Mouse (Mus musculus): ENCODE results near the gene Rab17.

Rab17 gene

DNA sequence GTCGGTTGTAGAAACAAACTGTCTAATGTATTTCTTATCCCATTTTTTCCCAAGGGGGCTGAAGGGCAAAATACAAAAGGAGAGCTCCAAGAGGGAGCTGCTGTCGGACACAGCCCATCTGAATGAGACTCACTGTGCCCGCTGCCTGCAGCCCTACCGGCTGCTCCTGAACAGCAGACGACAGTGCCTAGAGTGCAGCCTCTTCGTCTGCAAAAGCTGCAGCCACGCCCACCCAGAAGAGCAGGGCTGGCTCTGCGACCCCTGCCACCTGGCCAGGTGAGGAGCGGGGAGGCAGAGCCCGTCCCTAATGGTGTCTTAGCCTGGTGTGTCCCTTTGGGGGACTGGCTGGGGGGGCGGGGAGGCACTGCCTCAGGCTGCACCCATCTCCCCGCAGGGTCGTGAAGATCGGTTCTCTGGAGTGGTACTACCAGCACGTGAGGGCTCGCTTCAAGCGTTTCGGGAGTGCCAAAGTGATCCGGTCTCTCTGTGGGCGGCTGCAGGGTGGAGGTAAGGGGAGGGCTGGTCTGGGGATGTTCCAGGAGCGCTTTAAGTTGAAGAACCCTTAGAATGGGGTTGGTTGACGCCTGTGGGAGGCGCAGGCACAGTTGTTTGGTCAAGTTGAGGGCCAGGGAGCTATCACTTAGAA lies 41.4 kb downstream of the Rab17 start:
- DNase-seq: no peak

- no peak for DNase-seq
Measured at GRCm38 (mm10) chr1:90927308-90927707, 42.2 kb downstream of the Rab17 start.

GRCm38 (mm10) chr1:90926030-90926429 lies 43.4 kb downstream of the Rab17 start:
- DNase-seq: peak; percentile 40 to 66

DNA sequence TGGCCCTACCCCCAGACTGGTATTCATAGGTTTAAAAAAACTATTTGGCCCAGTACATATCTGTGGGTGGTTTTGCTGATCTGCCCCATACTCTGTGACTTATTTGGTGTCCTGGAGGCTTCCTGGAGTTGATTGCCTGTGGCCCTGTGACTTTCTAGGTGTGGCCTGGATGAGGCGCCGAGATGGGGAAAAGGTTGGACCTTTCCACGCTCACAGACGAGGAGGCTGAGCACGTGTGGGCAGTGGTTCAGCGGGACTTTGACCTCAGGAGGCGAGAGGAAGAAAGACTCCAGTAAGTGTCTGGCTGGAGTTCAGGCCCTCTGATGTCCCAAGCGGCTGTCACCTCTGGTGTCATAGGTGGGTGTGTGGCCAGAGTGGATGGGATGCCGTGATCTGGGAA lies 47.8 kb downstream of the Rab17 start:
- DNase-seq: no peak

GRCm38 (mm10) chr1:90917509-90917908 lies 52.0 kb downstream of the Rab17 start:
- DNase-seq: no peak

- peak in 1 of 2 experiments; percentile 43 for DNase-seq
Measured at GRCm38 (mm10) chr1:90914948-90915569, 54.4 kb downstream of the Rab17 start, which contains the start of gene Mlph. Gene Mlph (plus strand): TSS chr1:90915085.

DNA sequence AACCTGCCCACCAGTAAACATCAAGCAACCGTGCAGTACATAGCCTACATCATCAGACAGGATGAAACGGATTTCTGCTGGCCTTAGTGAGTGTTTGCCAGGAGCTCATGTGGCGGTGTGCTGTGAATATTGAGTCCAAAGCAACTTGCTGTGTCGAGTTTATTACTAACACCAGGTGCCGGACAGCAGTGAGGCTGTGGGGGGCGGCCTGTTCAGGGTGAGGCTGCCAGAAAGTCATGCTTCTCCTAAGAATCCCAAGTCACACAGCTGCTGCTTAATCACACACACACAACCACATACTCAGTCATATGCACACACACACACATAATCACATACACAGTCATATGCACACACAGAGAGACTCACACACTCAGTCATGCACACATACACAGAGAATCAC lies 56.2 kb downstream of the Rab17 start:
- DNase-seq: no peak

DNA sequence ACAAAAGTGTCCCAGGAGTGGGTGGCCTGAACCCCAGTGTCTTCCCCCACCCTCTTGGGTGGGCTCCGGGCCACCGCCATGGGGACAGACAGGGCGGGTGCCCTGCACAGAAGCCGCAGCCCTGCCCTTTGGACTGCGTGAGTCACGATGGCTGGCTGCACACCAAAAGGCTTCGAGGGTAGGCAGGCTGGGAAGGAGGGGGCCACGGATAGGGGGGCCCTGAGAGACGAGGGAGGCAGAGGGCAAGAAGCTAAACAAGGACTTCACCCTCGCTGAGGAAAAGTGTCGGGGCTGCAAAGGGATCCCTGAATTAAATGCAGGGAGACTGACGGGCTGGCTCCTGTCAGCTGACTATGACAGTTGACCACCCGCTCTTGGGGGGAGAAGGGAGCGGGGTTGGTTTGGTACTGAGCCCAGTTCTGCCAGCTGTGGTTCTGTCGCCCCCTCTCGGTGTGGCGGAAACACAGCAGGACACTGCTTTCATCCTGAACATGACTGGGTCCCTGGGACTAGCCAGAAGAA lies 59.8 kb downstream of the Rab17 start:
- peak in 1 of 2 experiments; percentile 59 for DNase-seq

DNA sequence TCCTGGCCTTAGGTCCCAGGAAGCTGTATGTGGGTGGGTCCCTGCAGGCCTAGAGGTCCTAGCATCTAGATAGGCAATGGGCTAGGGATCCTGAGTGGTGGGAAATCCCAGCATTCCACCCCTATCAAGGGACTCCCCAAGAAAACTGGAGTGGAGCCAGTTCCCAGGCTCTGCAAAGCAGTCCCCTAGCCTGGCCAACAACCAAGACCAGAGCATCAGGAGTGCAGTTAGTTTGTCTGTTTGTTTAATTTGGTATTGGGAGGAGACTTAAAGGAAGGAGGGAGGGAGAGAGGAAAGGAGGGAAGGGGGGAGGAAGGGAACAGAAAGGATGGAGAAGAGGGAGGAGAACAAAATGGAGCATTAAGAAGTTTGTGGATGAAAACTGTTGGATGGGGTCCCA lies 60.3 kb downstream of the Rab17 start:
- DNase-seq: no peak
